Mouse (Mus musculus): Measurements from ENCODE around the gene Cd22.

GRCm38 (mm10) chr7:30891746-30892145 is 11.6 kb upstream of the Cd22 start:
- TF ChIP-seq MAX (IDR thresholded peaks at IDR 0.05; ENCODE audit: low read depth) (no peak), POLR2A (IDR thresholded peaks at IDR 0.05; ENCODE audit: insufficient read length, low read depth) (no peak), POLR2AphosphoS2 (IDR thresholded peaks at IDR 0.05; ENCODE audit: insufficient read length, low read depth) (no peak), MYOG (IDR thresholded peaks at IDR 0.05; ENCODE audit: control insufficient read depth in 1 of 3, insufficient read depth in 1 of 3, insufficient read length in 2 of 3, low read depth in 2 of 3) (no peak), CEBPB (IDR thresholded peaks at IDR 0.05; ENCODE audit: insufficient read depth, poor library complexity, severe bottlenecking) (no peak), E2F4 (IDR thresholded peaks at IDR 0.05; ENCODE audit: insufficient read depth) (no peak)
